Comparison of ENCODE assay signal across 33 mouse cellular contexts in the genomic region with DNA sequence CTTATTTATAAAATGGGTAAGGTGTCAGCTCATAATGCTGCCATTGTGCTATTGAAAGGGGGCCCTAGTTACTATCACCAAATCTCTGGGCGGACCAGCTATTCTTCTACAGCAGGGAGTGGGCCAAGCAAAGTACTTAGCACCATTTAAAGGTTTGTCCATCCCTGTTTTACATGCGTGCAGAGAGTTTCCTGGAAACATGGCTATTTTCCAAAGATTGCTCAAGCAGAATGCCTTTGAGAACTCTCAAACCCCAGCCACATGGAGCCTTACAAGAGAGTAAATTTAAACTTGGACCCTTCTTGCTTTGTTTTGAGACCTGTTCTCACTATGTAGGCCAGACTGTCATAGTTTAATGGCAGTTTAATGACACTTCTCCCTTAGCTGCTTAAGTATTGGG. TPM values are rescaled to one million over a fixed set of nuclear protein-coding genes. Genes with fewer than 3 reads are reported as not detected.
DNase-seq lines count a peak whose midpoint lies in the region; ATAC-seq and TF ChIP-seq lines count a peak whose summit lies in the region.
"Had no signal": no experiment of that assay in that cellular context is flagged by ENCODE, and none has a peak within 500 bp of the region (broad histone marks: within the 10 kb centered on the region; RNA-seq: fewer than 3 reads in every experiment).

No protein-coding gene starts in this region.

- H3K79me2 ChIP-seq in heart, adult 2 months (replicated peaks; ENCODE audit: control insufficient read depth, insufficient read depth, low read length) = peaks cover 2% of the 10 kb centered on the region; the same call in 1 of the 2 replicates

- H3K9ac ChIP-seq in heart, adult 2 months (ENCODE audit: low read depth, low read length) = no peak overlapping the region
- no peak overlapping the region for H3K9ac ChIP-seq in heart, embryonic 11.5 days (ENCODE audit: low read depth, low read length)
- no peak overlapping the region for H3K9ac ChIP-seq in kidney, embryonic 15.5 days
- H3K9ac ChIP-seq in lung, embryonic 16.5 days (ENCODE audit: low read length) = no peak overlapping the region
- H3K9ac ChIP-seq: embryonic facial prominence, embryonic 12.5 days; hindbrain, embryonic 12.5 days; intestine, embryonic 15.5 days; liver, embryonic 13.5 days; midbrain, embryonic 13.5 days; neural tube, embryonic 13.5 days had no signal

- no peak for DNase-seq in heart, adult 2 months
- DNase-seq in kidney, postnatal 36 days = no peak
- no peak for DNase-seq in lung, postnatal 14 days
- peak; percentile 75 for DNase-seq in lung, postnatal 36 days
- DNase-seq in spleen, postnatal 10 days (ENCODE audit: low spot score in 2 of 2) = no peak
- DNase-seq: adrenal gland, postnatal 14 days; cerebellum, adult 11 months; cerebellum, adult 9-10 months; cerebellum, postnatal 36 days; embryo, embryonic 11 days; gastrocnemius, postnatal 25 days; kidney, postnatal 4 days; layer of hippocampus, postnatal 36 days; left cerebral cortex, postnatal 4 days; liver, embryonic 13.5 days; right cerebral cortex, postnatal 4 days; thymus, postnatal 14 days had no signal

- TF ChIP-seq CTCF in heart, adult 2 months (IDR thresholded peaks at IDR 0.05) = no peak

- TF ChIP-seq EP300 in heart, adult 2 months (IDR thresholded peaks at IDR 0.05; ENCODE audit: insufficient read depth, low read depth, low read length) = no peak

- no peak for TF ChIP-seq POLR2A in heart, adult 2 months (IDR thresholded peaks at IDR 0.05; ENCODE audit: insufficient read depth, low read depth, low read length)

- H3K27me3 ChIP-seq in heart, adult 2 months (ENCODE audit: control insufficient read depth, insufficient read depth, low read length) = no peaks in the 10 kb centered on the region
- no peaks in the 10 kb centered on the region for H3K27me3 ChIP-seq in heart, embryonic 11.5 days (ENCODE audit: control insufficient read depth, insufficient read depth, low read length)
- no peaks in the 10 kb centered on the region for H3K27me3 ChIP-seq in kidney, embryonic 15.5 days
- H3K27me3 ChIP-seq in lung, embryonic 16.5 days (ENCODE audit: control insufficient read depth, insufficient read depth, low read depth, low read length) = no peaks in the 10 kb centered on the region
- H3K27me3 ChIP-seq: embryonic facial prominence, embryonic 12.5 days; hindbrain, embryonic 12.5 days; intestine, embryonic 15.5 days; liver, embryonic 13.5 days; midbrain, embryonic 13.5 days; neural tube, embryonic 13.5 days had no signal

- intact Hi-C loops in heart, adult 2 months (cut with DNase I) = no loop called here

- WGBS in heart, adult 2 months = 43% methylated on average over 2 of the region's 2 CpGs
- WGBS in heart, embryonic 11.5 days (ENCODE audit: insufficient replicate concordance) = 70% methylated on average over 2 of the region's 2 CpGs
- WGBS in kidney, embryonic 15.5 days = 69% methylated on average over 2 of the region's 2 CpGs
- 30% methylated on average over 2 of the region's 2 CpGs for WGBS in lung, embryonic 16.5 days

- no peak for ATAC-seq in heart, embryonic 11.5 days (replicated peaks; ENCODE audit: insufficient number of reproducible peaks, low FRiP score, low TSS enrichment)
- no peak for ATAC-seq in kidney, embryonic 15.5 days (replicated peaks; ENCODE audit: low FRiP score)
- ATAC-seq in lung, embryonic 16.5 days (ENCODE audit: low read depth) = no peak
- ATAC-seq: forebrain, embryonic 14.5 days; hindbrain, postnatal 0 days; intestine, embryonic 15.5 days; midbrain, embryonic 13.5 days had no signal

- H3K4me3 ChIP-seq in heart, adult 2 months = no peak overlapping the region
- no peak overlapping the region for H3K4me3 ChIP-seq in heart, embryonic 11.5 days (ENCODE audit: low read depth, low read length)
- H3K4me3 ChIP-seq in kidney, embryonic 15.5 days (replicated peaks) = no peak overlapping the region
- no peak overlapping the region for H3K4me3 ChIP-seq in lung, embryonic 16.5 days (ENCODE audit: low read length)
- H3K4me3 ChIP-seq: embryonic facial prominence, embryonic 12.5 days; heart, embryonic 10.5 days; hindbrain, embryonic 12.5 days; intestine, embryonic 15.5 days; liver, embryonic 13.5 days; midbrain, embryonic 13.5 days; neural tube, embryonic 13.5 days had no signal

- peaks cover 11% of the 10 kb centered on the region for H3K4me1 ChIP-seq in heart, adult 2 months (ENCODE audit: control insufficient read depth, insufficient read depth, low read length)
- peaks cover 35% of the 10 kb centered on the region for H3K4me1 ChIP-seq in heart, embryonic 11.5 days (ENCODE audit: control insufficient read depth, insufficient read depth, low read length)
- H3K4me1 ChIP-seq in kidney, embryonic 15.5 days = peaks cover 28% of the 10 kb centered on the region
- H3K4me1 ChIP-seq in lung, embryonic 16.5 days (replicated peaks; ENCODE audit: control insufficient read depth, insufficient read depth, low read length) = peaks cover 19% of the 10 kb centered on the region

- no peak overlapping the region for H3K4me2 ChIP-seq in heart, embryonic 11.5 days
- H3K4me2 ChIP-seq in kidney, embryonic 15.5 days = no peak overlapping the region
- no peak overlapping the region for H3K4me2 ChIP-seq in lung, embryonic 16.5 days (ENCODE audit: low read depth, low read length)
- H3K4me2 ChIP-seq: embryonic facial prominence, embryonic 12.5 days; hindbrain, embryonic 12.5 days; midbrain, embryonic 13.5 days; neural tube, embryonic 13.5 days had no signal

- peaks cover 2% of the 10 kb centered on the region for H3K36me3 ChIP-seq in heart, adult 2 months (ENCODE audit: control insufficient read depth, insufficient read depth, low read length)
- no peaks in the 10 kb centered on the region for H3K36me3 ChIP-seq in heart, embryonic 11.5 days (ENCODE audit: control insufficient read depth, insufficient read depth, low read length)
- H3K36me3 ChIP-seq in kidney, embryonic 15.5 days = no peaks in the 10 kb centered on the region
- no peaks in the 10 kb centered on the region for H3K36me3 ChIP-seq in lung, embryonic 16.5 days (ENCODE audit: control insufficient read depth, insufficient read depth, low read length)
- H3K36me3 ChIP-seq: embryonic facial prominence, embryonic 12.5 days; heart, embryonic 10.5 days; hindbrain, embryonic 12.5 days; intestine, embryonic 15.5 days; liver, embryonic 13.5 days; midbrain, embryonic 13.5 days; neural tube, embryonic 13.5 days had no signal

- peak overlapping the region; percentile 69 for H3K27ac ChIP-seq in heart, adult 2 months
- H3K27ac ChIP-seq in heart, embryonic 11.5 days (ENCODE audit: low read depth, low read length) = no peak overlapping the region
- peak overlapping the region; percentile 51; the same call in 1 of the 2 replicates for H3K27ac ChIP-seq in kidney, embryonic 15.5 days
- H3K27ac ChIP-seq in lung, embryonic 16.5 days (ENCODE audit: low read length) = peak overlapping the region; percentile 9; the same call in 1 of the 2 replicates
- H3K27ac ChIP-seq: embryonic facial prominence, embryonic 12.5 days; hindbrain, embryonic 12.5 days; hindbrain, postnatal 0 days; liver, embryonic 13.5 days; macrophage; midbrain, embryonic 13.5 days; neural tube, embryonic 13.5 days had no signal

- no peaks in the 10 kb centered on the region for H3K9me3 ChIP-seq in heart, embryonic 11.5 days (replicated peaks; ENCODE audit: control insufficient read depth, low read length)
- H3K9me3 ChIP-seq in kidney, embryonic 15.5 days (replicated peaks) = no peaks in the 10 kb centered on the region
- H3K9me3 ChIP-seq in lung, embryonic 16.5 days (ENCODE audit: control insufficient read depth, low read length) = no peaks in the 10 kb centered on the region
- H3K9me3 ChIP-seq: embryonic facial prominence, embryonic 12.5 days; heart, embryonic 10.5 days; hindbrain, embryonic 12.5 days; intestine, embryonic 15.5 days; liver, embryonic 13.5 days; midbrain, embryonic 13.5 days; neural tube, embryonic 13.5 days had no signal

RNA-seq across cellular contexts. Expression of gene Numb, which starts 4.3 kb away (rescaled TPM):
- 10 to 100 TPM; 31.6 to 32.3 TPM for total RNA-seq in heart, adult 2 months (2021)
- 31.1 and 38.1 TPM in 2 replicates for polyA plus RNA-seq in heart, adult 2 months (2012; rRNA removed)
- polyA plus RNA-seq in heart, embryonic 11.5 days (2014; fragmentation: Nextera tagmentation; extraction: Ambion mirVana) = 34.3 and 41.7 TPM in 2 replicates
- 41.2 and 41.3 TPM in 2 replicates for polyA plus RNA-seq in kidney, embryonic 15.5 days (2015; fragmentation: Nextera tagmentation; extraction: Ambion mirVana)
- polyA plus RNA-seq in lung, embryonic 16.5 days (2015; fragmentation: Nextera tagmentation; extraction: Ambion mirVana) = 46.1 and 46.6 TPM in 2 replicates

RNA-seq across cellular contexts. Expression of gene Riox1, which starts 24.3 kb away (rescaled TPM):
- total RNA-seq in heart, adult 2 months (2021) = 1 to 10 TPM; 4.4 to 4.7 TPM
- polyA plus RNA-seq in heart, adult 2 months (2012; rRNA removed) = 2.8 and 3.4 TPM in 2 replicates
- polyA plus RNA-seq in heart, embryonic 11.5 days (2014; fragmentation: Nextera tagmentation; extraction: Ambion mirVana) = 9.6 and 10.4 TPM in 2 replicates
- 14.0 and 14.1 TPM in 2 replicates for polyA plus RNA-seq in kidney, embryonic 15.5 days (2015; fragmentation: Nextera tagmentation; extraction: Ambion mirVana)
- polyA plus RNA-seq in lung, embryonic 16.5 days (2015; fragmentation: Nextera tagmentation; extraction: Ambion mirVana) = 8.1 and 8.9 TPM in 2 replicates

RNA-seq across cellular contexts. Expression of gene Heatr4, which starts 58.6 kb away (rescaled TPM):
- total RNA-seq in heart, adult 2 months (2021) = not detected
- not detected in 2 replicates for polyA plus RNA-seq in heart, adult 2 months (2012; rRNA removed)
- polyA plus RNA-seq in heart, embryonic 11.5 days (2014; fragmentation: Nextera tagmentation; extraction: Ambion mirVana) = not detected in 2 replicates
- not detected in 2 replicates for polyA plus RNA-seq in kidney, embryonic 15.5 days (2015; fragmentation: Nextera tagmentation; extraction: Ambion mirVana)
- polyA plus RNA-seq in lung, embryonic 16.5 days (2015; fragmentation: Nextera tagmentation; extraction: Ambion mirVana) = not detected in 2 replicates
- total RNA-seq: adrenal gland, postnatal 14 days; gastrocnemius, postnatal 25 days; layer of hippocampus, postnatal 36 days; megakaryocyte-erythroid progenitor cell, adult 5-6 weeks; MEL had no signal
- polyA plus RNA-seq: embryonic facial prominence, embryonic 12.5 days; forebrain, embryonic 14.5 days; heart, embryonic 10.5 days; hindbrain, embryonic 12.5 days; hindbrain, postnatal 0 days; intestine, embryonic 15.5 days; kidney, embryonic 14.5 days; liver, embryonic 13.5 days; macrophage; midbrain, embryonic 13.5 days; neural tube, embryonic 13.5 days; urinary bladder, adult 2 months had no signal
